Mouse (Mus musculus) CH12.LX (cell line): ENCODE data around the gene Fibcd1.

Experiments
- CHD1 ChIP-seq: IDR thresholded peaks from 2 replicates; pipeline ENCODE4 v1.6.1; 2012; ENCODE audit warnings: low read depth, low read length, improper control_type of control experiment, inconsistent platforms
- CTCF ChIP-seq, 2 experiments: IDR thresholded peaks in 1 of 2; conservative IDR thresholded peaks in 1 of 2; 2 replicates each; pipeline ENCODE4 v1.5.1; 2011 to 2012; ENCODE audit warnings: low read depth in 2 of 2, low read length in 2 of 2, improper control_type of control experiment in 1 of 2, inconsistent platforms in 1 of 2, mild to moderate bottlenecking in 1 of 2, moderate library complexity in 1 of 2
- HCFC1 ChIP-seq: IDR thresholded peaks from 2 replicates; pipeline ENCODE4 v1.6.1; 2012; ENCODE audit warnings: low read depth, mild to moderate bottlenecking, inconsistent platforms, low read length, improper control_type of control experiment
- MAFK ChIP-seq: IDR thresholded peaks from 2 replicates; pipeline ENCODE4 v1.6.1; 2011; ENCODE audit warnings: low read length, improper control_type of control experiment; ENCODE audit not compliant: insufficient replicate concordance
- MAX ChIP-seq: IDR thresholded peaks from 2 replicates; pipeline ENCODE4 v1.6.1; 2011; ENCODE audit warnings: low read length, improper control_type of control experiment
- POLR2AphosphoS2 ChIP-seq: IDR thresholded peaks from 2 replicates; pipeline ENCODE4 v1.6.1; 2011; ENCODE audit warnings: low read depth, low read length, improper control_type of control experiment
- RCOR1 ChIP-seq: conservative IDR thresholded peaks from 2 replicates; pipeline ENCODE4 v1.6.1; 2012; ENCODE audit warnings: low read depth, mild to moderate bottlenecking, inconsistent platforms, low read length, improper control_type of control experiment
- ZC3H11A ChIP-seq: IDR thresholded peaks from 2 replicates; pipeline ENCODE4 v1.6.1; 2012; ENCODE audit warnings: low read depth, mild to moderate bottlenecking, inconsistent platforms, low read length, improper control_type of control experiment
- ZNF384 ChIP-seq: IDR thresholded peaks from 2 replicates; pipeline ENCODE4 v1.6.1; 2012; ENCODE audit warnings: low read depth, low read length, improper control_type of control experiment, inconsistent platforms

DNA sequence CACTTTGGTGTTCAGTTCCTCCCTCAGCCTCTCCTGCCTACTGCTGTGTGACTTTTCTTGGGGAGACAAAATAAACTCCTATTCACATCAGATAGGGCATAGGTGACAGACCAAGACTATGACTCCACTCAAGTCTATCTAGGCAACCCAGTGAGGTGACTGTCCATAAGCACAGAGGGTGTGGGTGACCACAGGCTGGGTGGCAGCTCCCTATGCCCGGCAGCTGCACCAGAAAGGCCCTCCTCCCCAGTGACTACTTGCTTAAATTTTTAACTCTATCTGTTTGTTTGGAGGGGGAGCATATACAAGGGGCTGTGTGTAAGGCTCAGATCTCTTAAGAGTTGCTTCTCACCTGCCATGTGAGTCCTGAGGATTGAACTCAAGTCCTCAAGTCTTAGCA is 17.1 kb upstream of the Fibcd1 start:
- no peak for TF ChIP-seq HCFC1
- no peak for TF ChIP-seq MAX
- no peak for TF ChIP-seq CTCF (conservative IDR thresholded peaks at IDR 0.05 in 1 of 2, IDR thresholded peaks at IDR 0.05 in 1 of 2; ENCODE audit: low read depth in 2 of 2, low read length in 2 of 2)
- no peak for TF ChIP-seq CHD1
- TF ChIP-seq MAFK, result no peak
- TF ChIP-seq RCOR1, result no peak
- no peak for TF ChIP-seq ZC3H11A
- no peak for TF ChIP-seq POLR2AphosphoS2
- no peak for TF ChIP-seq ZNF384
